Mouse (Mus musculus): ENCODE data around the gene Olfr465-ps1.

GRCm38 (mm10) chr13:65137789-65138188, at the start of gene Olfr465-ps1:
- TF ChIP-seq CTCF (IDR thresholded peaks at IDR 0.05; ENCODE audit: low read depth, low read length) (no peak), POLR2A (IDR thresholded peaks at IDR 0.05; ENCODE audit: extremely low read depth, insufficient read depth, low read length) (no peak)

Data from liver, adult 2 months (tissue).